Mouse (Mus musculus) Patski (cell line): ENCODE measurements around the gene Rasgef1b. TPM values are rescaled to one million over a fixed set of nuclear protein-coding genes. Genes with fewer than 3 reads are reported as not detected.

Source experiments
- ATAC-seq: fragments of 100-300 bp; one replicate; pipeline ENCODE4 v1.8.0; 2021
- CTCF ChIA-PET: fragments of 350-600 bp; sonication (Branson Sonifier 250); formaldehyde crosslinking; loops from one replicate; lab custom pipeline; 2022; ENCODE audit warnings: inconsistent platforms; lab: Charles Lee
- POLR2A ChIA-PET: fragments of 350-600 bp; sonication (Branson Sonifier 250); formaldehyde crosslinking; loops from one replicate; lab custom pipeline; 2022; ENCODE audit warnings: antibody characterized with exemption, inconsistent platforms; lab: Charles Lee
- DNase-seq: peaks from one replicate; pipeline ENCODE4 v3.0.0-alpha.2; 2011; ENCODE audit warnings: low read depth, low spot score
- H3K27me3 ChIP-seq: fragments of 371-371 bp; one replicate; pipeline ENCODE4 v1.5.1; 2021
- CTCF ChIP-seq: fragments of 100-300 bp; IDR thresholded peaks from one replicate; pipeline ENCODE4 v1.5.1; 2021
- in situ Hi-C: fragments of 300-500 bp; cut with MboI; formaldehyde crosslinking; loops from 3 replicates; pipeline ENCODE4 v1.11.1; 2018; ENCODE audit warnings: low pct_unique_long_range_greater_than_20kb, mixed read lengths
- polyA plus RNA-seq: library from polyadenylated mRNA; unstranded; gene quantifications from one replicate; pipeline ENCODE4 v1.2.3, GENCODE M21; 2021

Gene Rasgef1b
- 1.3 TPM for polyA plus RNA-seq

DNA sequence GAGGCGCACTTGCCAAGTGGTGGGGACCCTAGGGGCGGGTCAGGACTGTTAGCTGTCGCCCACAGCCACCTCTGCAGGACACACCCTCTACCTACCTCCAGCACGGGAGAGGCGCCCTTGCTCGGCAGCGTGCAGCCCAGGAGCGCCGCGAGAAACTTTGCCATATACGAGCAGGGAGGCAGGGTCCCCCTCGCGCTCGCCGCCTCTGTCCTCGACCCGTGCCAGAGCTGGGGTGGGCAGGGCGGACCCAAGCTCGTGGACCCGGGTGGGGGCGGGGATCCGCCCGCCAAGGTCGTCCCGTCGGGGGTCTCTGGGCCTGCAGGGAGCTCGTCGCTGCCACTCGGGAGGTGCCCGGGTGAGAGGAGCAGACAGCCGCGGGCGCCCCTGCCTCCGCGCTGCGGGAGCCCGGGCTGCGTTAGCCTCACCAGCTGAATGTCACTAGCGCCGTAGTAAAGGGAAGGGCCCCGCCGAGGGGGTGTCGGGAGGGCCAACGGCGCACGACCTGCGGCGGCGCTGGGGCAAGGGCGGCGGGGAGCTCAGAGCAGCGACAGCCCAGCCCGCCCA is at the start of gene Rasgef1b:
Rasgef1b (minus strand) TSS at position 417 of the 564 bp plus-strand sequence.
- peaks cover 26% of the 10 kb centered on the region for H3K27me3 ChIP-seq
- TF ChIP-seq CTCF: no peak
- in situ Hi-C loops: no loop called here
- DNase-seq: no peak
- peak; percentile 77 for ATAC-seq
- ChIA-PET POLR2A (no interaction called here), CTCF (interaction anchor here (1.1 kb wide), 1 partner anchor 11 kb away, joined by 3 read pairs; no protein-coding TSS in a partner anchor)

DNA sequence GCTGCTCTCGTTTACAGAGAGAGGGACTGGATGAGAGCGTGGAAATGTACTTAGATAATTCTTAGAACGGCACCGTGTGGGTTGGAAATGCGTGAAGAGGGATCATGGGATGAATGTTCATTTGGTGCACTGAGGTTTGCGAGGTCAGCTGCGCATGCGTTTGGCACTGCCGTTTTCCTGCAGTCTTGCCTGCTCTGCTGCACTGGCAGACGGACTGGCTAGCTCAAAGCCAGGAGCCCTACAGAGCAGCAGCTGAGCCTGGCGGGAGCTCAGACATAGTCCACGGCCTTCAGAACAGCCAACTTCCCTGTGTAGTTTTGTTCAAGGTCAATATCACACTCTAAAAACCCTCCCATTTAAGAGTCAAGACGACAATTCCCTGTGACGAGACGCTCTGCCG is 46.5 kb upstream of the Rasgef1b start:
- DNase-seq: no peak
- no peak for TF ChIP-seq CTCF
- no peak for ATAC-seq
- ChIA-PET CTCF (interaction anchor here (0.8 to 1.5 kb wide), 2 partner anchors 12 to 35 kb away, joined by 3 read pairs; no protein-coding TSS in a partner anchor), POLR2A (no interaction called here)
- in situ Hi-C loops: no loop called here
- peaks cover 7% of the 10 kb centered on the region for H3K27me3 ChIP-seq

DNA sequence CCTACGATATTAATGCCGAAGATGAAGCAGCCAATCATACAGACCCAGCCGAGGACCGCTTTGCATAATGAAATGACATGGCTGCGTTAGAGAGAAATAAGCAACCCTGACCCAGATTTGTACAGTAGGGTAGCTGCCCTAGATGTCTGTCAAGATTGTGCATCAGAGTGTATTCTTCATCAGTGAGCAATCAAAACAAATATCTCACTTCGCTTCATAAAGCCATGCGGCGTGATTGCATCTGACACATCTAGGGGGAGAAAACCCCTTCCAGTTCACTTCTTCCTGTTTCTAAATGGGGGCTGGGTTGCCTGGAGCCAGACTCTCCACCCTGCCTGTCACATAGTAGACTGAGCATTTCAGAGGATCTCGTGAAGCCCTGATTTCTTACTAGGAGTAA is 44.4 kb upstream of the Rasgef1b start:
- H3K27me3 ChIP-seq: peaks cover 7% of the 10 kb centered on the region
- in situ Hi-C loops: no loop called here
- TF ChIP-seq CTCF: no peak
- no peak for DNase-seq
- no peak for ATAC-seq
- ChIA-PET CTCF (no interaction called here), POLR2A (interaction anchor here (0.7 kb wide), 1 partner anchor 1157 kb away, joined by 4 read pairs; no protein-coding TSS in a partner anchor)

DNA sequence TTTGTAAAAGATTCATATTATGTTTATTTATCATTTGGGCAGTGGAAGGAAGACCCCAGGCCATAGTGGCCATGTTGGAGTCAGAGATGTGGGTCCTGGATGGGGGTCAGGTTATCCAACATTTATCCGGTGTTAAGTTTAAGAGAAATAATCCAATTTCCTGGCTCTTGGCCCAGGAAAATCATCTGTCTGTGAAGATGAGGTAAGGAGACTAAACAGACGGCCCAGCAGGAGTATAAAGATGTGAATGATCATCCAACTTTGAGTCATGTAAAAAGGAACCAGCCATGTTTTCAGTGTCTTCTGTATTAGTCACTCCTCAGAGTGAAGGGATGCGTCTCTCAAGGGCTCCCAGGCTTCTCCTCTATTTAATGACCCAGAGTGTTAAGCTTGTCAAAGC is 35.4 kb upstream of the Rasgef1b start:
- TF ChIP-seq CTCF: no peak
- in situ Hi-C loops: no loop called here
- CTCF ChIA-PET: no interaction called here
- POLR2A ChIA-PET: no interaction called here
- DNase-seq (no peak), ATAC-seq (no peak)
- no peaks in the 10 kb centered on the region for H3K27me3 ChIP-seq

DNA sequence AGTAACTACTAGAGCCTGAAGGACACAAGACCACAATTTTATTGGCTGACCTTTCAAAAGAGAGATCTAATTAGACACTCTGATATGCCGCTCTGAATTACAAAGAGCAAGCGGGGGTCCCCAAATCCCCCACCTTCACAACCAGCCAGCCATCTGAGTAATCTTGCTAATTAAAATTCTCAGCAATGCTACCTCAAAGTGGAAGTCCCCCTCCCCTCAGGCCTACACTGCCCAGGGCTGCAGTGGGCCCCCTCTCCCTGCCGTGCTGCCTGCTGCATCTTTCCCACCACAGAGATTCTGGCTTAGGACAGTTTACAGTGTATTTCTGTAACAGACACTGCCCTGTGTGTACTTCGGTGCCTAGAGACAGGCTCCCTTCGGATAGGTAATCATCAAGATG is 30.0 kb upstream of the Rasgef1b start:
- ChIA-PET POLR2A (no interaction called here), CTCF (no interaction called here)
- in situ Hi-C loops: no loop called here
- no peak for TF ChIP-seq CTCF
- no peaks in the 10 kb centered on the region for H3K27me3 ChIP-seq
- DNase-seq (no peak), ATAC-seq (no peak)

DNA sequence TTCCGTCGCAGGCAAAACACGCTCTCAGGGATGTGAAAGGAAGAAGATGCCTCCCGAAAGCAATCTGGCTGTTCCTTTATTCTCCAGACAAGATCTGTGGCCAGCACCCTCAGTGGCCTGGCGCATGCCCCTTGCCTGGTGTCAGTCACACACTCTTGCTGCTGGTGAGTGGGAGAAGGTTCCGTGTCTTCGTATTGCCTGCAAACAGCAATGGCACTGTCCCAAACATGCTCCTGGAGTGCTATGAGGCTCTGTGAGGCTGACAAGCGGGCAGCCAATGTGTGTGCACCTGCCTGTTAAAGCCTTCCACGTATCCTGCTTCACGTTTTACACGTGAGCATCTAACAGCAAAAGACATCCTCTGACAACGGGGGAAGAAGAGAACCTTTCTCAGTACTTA is 25.0 kb upstream of the Rasgef1b start:
- TF ChIP-seq CTCF: no peak
- DNase-seq: no peak
- POLR2A ChIA-PET: no interaction called here
- in situ Hi-C loops: no loop called here
- ATAC-seq: no peak
- H3K27me3 ChIP-seq: peaks cover 13% of the 10 kb centered on the region
- CTCF ChIA-PET: no interaction called here

DNA sequence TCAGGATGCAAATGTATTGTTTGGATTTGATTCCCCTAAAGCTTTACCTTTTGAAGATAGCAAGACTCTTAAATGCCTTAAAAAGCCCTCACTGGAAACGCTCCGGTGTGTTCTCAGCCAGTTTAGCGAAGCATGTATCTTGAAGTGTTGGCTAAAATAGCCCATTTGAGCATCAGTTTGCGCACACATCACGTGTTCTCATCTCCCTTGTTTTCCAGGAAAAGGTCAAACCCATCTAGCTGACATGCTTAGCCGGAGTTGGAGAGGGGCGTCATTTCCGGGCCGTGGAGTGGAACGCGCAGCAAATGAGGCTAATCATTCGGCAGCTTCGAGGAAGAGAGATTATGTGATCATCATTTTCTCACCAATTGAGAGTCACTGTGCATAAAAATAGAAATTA is 24.5 kb upstream of the Rasgef1b start:
- ATAC-seq: no peak
- in situ Hi-C loops: no loop called here

DNA sequence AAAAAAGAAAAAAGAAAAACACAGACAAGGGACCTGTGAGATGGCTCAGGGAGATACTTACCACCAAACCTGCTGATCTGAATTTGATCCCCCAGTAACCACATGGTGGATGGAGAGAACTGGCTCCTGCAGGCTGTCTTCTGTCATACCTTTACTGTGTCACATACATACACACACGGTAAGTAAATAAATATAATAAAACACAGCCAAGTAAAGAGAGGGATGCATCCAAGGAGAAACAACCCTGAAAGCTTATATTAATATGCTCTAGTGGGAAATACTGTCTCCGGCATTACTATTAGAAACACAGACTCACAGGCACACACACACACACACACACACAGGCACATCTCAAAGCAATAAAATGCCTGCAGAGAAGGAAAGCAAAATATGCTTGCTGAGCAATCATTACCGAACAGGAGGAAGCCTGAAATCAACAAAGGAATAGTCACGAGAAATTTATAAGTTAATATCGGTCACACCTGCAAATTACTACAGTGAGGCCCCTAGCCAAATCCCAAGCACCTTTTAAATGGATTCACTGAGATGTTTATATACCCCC is 23.9 kb upstream of the Rasgef1b start:
- no peak for ATAC-seq
- CTCF ChIA-PET: no interaction called here
- DNase-seq: no peak
- peaks cover 13% of the 10 kb centered on the region for H3K27me3 ChIP-seq
- TF ChIP-seq CTCF: no peak
- POLR2A ChIA-PET: no interaction called here
- in situ Hi-C loops: no loop called here

More for the DNA sequence above, 24.5 kb upstream of the Rasgef1b start:
- TF ChIP-seq CTCF: no peak
- H3K27me3 ChIP-seq: peaks cover 13% of the 10 kb centered on the region
- CTCF ChIA-PET: no interaction called here
- no peak for DNase-seq
- POLR2A ChIA-PET: no interaction called here

DNA sequence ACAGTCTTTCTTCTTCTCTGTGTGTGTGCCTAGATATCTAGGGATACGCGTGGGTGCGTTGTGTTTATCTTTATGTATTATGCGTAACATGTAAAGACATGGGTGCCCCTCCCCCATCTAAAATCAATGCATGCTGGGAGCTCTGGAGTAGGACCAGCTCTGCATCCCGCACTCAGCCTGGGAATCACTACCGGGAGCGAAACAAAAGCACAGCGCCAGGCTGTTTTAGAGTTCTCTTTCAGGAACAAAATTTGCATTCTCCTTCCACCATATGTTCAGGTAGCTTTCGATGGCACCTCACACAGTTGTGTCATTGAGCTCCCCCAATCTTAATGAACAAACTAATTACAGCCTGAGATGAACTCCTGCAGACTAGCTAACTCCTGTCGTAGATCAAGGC is 19.6 kb upstream of the Rasgef1b start:
- ChIA-PET POLR2A (no interaction called here), CTCF (no interaction called here)
- in situ Hi-C loops: no loop called here
- DNase-seq (no peak), ATAC-seq (no peak)
- peaks cover 13% of the 10 kb centered on the region for H3K27me3 ChIP-seq
- TF ChIP-seq CTCF: no peak

DNA sequence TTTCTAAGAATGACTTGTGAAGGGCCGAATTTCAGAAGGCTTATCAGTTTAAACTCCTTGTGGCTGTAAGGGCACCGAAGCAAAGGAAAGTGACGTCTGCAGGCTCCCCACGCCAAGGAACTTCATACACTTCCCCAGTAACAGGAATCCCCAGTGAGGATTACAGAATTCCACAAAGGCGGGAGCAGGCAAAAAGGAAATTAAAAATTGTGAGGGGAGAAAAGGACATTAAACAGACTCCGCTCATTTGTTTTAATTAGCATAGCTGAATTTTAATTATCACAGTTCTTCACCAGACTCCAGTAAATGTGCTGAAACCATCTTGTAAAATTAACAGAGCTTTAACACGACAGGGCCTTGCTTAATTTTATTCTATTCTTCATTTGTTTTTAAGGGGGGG is 17.2 kb upstream of the Rasgef1b start:
- no peak for TF ChIP-seq CTCF
- ChIA-PET POLR2A (interaction anchor here (0.7 kb wide), 1 partner anchor 121 kb away, joined by 4 read pairs; no protein-coding TSS in a partner anchor), CTCF (no interaction called here)
- ATAC-seq (no peak), DNase-seq (no peak)
- no peaks in the 10 kb centered on the region for H3K27me3 ChIP-seq
- in situ Hi-C loops: no loop called here

DNA sequence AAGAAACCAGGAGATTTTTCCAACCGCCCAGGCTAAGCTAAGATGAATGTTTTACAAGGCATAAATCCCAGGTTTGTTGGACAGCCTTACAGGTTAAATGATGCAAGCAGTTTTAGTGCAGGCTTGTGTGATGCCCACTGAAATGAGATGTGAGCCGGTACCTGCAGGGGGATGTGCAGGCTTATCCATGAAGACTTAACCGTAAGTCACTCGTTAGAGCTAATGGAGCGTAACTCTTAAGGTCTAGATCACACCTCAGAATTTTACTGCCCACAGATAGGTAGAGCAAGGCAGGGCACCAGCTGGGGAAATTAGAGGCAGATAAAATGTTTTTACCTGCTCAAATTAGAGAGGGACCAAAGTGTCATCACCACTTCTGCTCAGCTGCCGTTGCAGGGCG is 14.0 kb upstream of the Rasgef1b start:
- ATAC-seq (no peak), DNase-seq (no peak)
- in situ Hi-C loops: no loop called here
- TF ChIP-seq CTCF: no peak
- H3K27me3 ChIP-seq: peaks cover 12% of the 10 kb centered on the region
- ChIA-PET CTCF (no interaction called here), POLR2A (no interaction called here)

DNA sequence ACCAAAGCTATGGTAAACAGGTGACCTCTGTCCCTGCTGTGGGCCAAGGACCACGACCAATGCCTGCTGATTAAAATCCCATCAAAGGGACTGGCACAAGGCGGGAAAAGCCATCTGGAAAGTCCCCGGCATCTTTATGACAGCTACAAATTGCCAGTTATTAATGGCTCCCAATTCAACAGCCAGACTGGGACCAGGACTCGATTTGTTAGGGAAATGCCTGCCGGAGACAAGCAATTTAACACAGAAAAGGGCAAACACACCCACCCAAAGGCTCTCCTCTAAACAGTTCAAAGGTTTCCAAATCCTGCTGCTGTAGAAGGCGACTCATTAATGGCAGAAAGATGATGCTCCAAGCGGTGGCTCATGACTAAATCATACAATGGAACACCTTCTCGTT is 13.2 kb upstream of the Rasgef1b start:
- in situ Hi-C loops: no loop called here
- H3K27me3 ChIP-seq: peaks cover 12% of the 10 kb centered on the region
- no peak for ATAC-seq
- CTCF ChIA-PET: no interaction called here
- POLR2A ChIA-PET: no interaction called here
- no peak for TF ChIP-seq CTCF
- DNase-seq: no peak
